Mouse (Mus musculus) lung, adult 2 months (tissue): ENCODE measurements at regions not wholly inside any gene's neighbourhood (a gene's known extent, or its start where the extent isn't known, plus 50 kb on each side); places are given as distances from the start of the nearest gene placed in this dataset.

Experiments used
- CTCF ChIP-seq: fragments of 200-500 bp; IDR thresholded peaks from 2 replicates; pipeline ENCODE4 v1.5.1; 2011; ENCODE audit warnings: mild to moderate bottlenecking, low read length, control low read depth; ENCODE audit not compliant: insufficient read depth
- POLR2A ChIP-seq: fragments of 200-500 bp; IDR thresholded peaks from 2 replicates; pipeline ENCODE4 v1.6.1; 2011; ENCODE audit warnings: low read depth, mild to moderate bottlenecking, control low read depth, low read length, borderline replicate concordance; ENCODE audit errors: extremely low read depth

DNA sequence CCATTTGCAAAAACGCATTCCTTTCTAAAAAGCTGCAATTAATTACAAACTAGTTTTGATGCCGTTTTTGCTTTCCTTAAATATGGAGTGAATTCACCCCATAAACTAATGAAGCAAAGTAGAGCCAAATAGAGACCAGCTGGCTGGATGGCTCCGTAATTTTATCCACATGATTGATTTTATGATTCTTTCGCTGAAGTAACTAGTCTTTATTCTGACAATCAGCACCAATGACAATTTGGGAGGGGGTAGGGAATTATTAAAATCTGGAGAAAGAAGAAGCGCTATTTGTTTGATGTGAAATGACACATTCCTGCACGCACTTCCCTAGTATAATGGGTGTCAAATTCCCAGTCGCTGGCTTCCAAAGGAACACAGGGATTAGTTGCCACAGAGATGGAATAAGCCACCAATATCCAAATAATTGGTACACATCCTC is 113.0 kb upstream of the BC052040 start:
- TF ChIP-seq CTCF (no peak), POLR2A (no peak)
